Mouse (Mus musculus) mature B cell (primary cell): ENCODE data around the gene Trim39.
"Not testable (repeated sequence)": the region's sequence is repeated elsewhere in the genome, so short reads cannot be mapped to it uniquely, and the experiment has no call there.

ENCODE experiments used
- in situ Hi-C: fragments of 300-500 bp; cut with MboI; formaldehyde crosslinking; loops from 2 replicates; pipeline ENCODE4 v1.14.3; 2019

Gene Trim39

DNA sequence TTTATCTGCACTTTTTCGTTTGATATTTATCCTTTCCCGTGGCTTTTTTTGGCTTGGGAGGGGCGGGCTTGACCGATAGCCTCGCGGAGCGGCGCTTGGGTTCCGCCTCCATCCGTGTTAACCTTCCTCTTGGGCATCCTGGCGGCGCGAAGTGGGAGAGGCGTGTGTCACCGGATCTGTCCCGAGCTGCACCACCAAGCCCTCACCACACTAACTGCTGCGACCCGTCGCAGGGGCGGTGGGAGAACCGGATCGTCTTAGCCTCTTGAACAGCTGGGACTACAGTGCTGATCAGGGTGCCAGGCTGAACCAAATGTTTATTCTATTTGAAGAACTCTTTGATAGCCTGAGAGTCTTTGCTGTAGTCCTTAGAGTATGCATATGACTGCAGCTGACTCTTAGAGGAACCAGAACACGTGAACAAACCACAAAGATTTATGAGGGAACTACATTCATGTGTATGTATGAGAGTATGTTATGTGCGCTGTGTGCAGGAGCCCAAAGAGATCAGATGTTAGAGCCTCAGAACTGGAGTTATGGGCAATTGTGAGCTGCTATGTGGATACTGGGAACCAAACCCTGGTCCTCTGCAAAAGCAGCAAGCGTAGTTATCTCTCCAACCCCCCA is 19.7 kb downstream of the Trim39 start:
- in situ Hi-C loops = no loop called here

DNA sequence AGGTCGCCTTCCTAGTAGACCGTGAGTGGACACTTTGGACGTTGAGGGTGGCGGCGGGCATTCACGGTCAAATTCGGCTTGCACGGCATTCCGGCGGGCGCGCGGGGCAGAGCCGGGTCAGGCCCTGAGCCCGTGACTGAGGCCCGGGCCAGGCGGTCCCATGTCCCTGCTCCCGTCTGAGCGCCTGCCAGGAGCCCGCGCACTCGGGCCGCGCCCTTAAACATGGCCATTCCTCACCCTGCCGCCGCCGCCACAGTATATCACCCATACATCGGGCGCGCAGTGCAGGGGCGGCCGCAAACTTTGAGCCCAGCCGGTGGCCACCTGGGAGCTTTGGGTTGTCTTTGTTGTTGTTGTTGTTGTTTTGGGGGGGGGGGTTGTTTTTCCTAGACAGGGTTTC is 23.2 kb downstream of the Trim39 start:
- in situ Hi-C loops = no loop called here

DNA sequence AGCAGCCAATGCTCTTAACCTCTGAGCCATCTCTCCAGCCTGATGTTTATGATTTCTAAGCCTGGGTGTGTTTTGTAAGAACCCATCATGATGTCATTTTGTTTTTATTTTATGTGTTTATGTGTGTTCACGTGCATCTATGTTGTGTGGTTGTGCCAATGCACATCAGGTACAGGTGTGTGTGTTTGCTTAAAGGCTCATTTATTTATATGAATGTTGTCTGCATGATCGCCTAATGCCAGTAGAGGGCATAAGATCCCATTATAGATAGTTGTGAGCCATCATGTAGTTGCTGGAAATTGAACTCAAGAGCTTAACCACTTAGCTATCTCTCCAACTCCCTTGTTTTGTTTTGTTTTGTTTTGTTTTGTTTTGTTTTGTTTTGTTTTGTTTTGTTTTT is 26.3 kb downstream of the Trim39 start:
- in situ Hi-C loops = no loop called here

GRCm38 (mm10) chr17:36244031-36244430 is 28.0 kb downstream of the Trim39 start:
- in situ Hi-C loops = no loop called here

GRCm38 (mm10) chr17:36240637-36241213 is 31.3 kb downstream of the Trim39 start:
- in situ Hi-C loops = no loop called here

- in situ Hi-C loops = no loop called here
Measured at GRCm38 (mm10) chr17:36237321-36237921, 34.6 kb downstream of the Trim39 start.

DNA sequence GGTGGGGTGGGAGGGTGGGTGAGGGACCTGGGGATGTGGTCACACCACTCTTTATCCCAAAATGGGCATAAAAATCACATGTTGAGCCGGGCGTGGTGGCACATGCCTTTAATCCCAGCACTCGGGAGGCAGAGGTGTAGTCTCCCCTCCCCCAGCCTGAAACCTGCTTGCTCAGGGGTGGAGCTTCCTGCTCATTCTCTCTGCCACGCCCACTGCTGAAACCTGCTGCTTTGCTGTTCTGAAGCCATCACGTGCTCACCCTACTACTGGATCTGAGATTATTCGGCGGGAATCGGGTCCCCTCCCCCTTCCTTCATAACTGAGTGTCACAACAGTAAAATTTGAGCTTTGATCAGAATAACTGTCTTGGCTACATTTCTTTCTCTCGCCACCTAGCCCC is 36.7 kb downstream of the Trim39 start:
- in situ Hi-C loops = not testable (repeated sequence)

- in situ Hi-C loops = no loop called here
Measured at GRCm38 (mm10) chr17:36233572-36233971, 38.5 kb downstream of the Trim39 start.

- in situ Hi-C loops = no loop called here
Measured at GRCm38 (mm10) chr17:36231318-36231717, 40.7 kb downstream of the Trim39 start.

DNA sequence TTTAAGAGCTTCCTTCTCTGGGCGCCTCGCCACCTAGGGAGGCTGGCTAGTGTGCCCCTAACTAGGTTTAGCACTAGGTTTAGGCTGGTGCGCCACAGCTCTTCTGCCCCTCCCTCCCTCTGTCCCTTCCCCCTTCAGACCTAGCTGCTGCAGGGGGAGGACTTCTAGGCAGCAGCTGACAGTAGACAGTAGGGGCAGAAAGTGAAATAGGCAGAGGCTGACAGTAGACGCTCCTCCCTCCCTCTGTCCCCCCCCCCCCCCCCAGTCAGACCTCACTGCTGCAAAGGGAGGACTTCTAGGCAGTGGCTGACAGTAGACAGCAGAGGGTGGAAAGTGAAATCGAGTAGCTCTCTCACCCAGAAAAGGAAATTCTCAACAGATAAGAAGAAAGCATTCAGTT is 43.0 kb downstream of the Trim39 start:
- in situ Hi-C loops = no loop called here

DNA sequence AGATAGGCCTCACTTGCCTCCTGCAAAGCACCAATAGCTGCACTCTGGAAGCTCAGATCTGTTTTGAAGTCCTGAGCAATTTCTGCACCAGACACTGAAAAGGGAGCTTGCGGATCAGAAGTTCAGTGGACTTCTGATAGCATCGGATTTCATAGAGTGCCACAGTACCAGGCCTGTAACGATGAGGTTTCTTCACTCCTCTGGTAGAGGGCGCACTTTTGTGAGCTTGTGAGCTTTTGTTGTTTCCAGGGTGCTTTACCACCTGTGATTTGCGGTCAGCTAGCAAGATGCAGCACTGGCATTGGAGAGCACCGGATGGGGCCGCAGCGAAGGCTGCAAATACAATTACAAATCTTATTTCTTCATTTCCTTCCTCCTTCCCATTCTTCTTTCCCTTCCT is 45.1 kb downstream of the Trim39 start:
- in situ Hi-C loops = no loop called here

GRCm38 (mm10) chr17:36225231-36225824 is 46.7 kb downstream of the Trim39 start:
- in situ Hi-C loops = no loop called here

DNA sequence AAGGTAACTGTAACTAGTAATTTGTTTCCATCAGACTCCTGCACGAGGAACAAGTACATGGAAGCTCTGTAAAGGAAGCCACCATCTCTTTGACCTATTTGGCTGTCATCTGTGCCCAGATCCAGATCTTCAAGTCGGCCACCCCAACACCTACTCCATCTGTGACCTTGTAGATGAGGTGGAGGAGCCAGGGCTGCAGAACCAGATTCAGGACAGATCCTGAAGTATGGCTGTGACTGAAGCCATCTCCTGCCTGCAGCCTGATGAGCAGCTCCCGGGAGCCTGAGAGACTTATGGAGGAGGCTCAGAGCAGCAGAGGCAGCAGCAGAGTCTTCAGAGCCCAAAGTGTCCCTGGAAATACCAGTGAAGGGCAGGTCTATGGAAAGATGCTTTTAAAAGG is 47.6 kb downstream of the Trim39 start:
- in situ Hi-C loops = no loop called here

DNA sequence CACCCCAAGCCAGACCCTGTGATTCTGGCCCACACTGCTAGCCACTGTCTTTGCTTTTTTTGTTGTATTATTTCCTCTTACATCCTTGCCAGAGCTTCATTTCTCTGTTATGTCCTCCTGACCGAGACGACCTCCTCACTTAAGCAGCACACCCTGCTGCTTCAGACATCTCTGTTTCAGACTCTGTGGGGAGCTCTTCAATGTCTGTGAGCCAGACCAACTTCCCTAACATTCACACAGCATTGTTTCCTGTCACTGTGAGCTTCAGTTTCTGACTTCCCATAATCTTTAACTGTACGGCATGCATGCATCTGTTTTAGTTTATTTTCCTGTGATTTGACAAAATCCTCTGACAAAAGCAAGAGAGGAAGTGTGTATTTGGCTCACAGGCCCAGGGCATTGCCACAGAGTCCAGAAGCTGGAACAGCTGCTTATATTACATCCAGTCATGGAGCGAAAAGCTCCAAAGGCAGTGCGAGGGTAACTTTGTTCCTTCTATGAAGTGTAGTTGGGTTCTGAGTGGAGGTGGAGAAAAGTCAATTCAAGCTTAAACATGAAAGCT is 53.4 kb downstream of the Trim39 start:
- in situ Hi-C loops = no loop called here

DNA sequence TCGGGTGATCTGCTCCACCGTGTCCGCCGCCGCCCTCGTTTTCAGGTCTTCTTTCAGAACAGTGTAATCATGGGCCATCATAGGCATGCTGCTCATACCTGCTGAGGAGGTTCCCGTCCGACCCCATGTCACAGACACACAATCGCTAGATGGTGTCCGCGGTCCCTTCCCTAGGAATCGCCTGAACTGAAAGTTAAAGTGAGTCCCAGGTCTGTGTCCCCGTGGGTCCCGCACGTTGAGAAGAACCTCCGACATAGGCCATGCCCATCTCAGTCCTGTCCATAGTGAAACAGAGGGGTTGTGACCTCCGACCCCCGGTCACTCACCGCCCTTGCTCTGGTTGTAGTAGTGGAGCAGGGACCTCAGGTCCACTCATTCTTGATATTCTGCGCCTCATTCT is 56.5 kb downstream of the Trim39 start:
- in situ Hi-C loops = no loop called here
